Mouse (Mus musculus) bone marrow macrophage, adult 2 months (primary cell): ENCODE measurements at regions not wholly inside any gene's neighbourhood (a gene's known extent, or its start where the extent isn't known, plus 50 kb on each side); places are given as distances from the start of the nearest gene placed in this dataset.

Source experiments
- H3K27ac ChIP-seq: 2 replicates; pipeline ENCODE4 v1.5.1; 2012; ENCODE audit warnings: low read depth, low read length; ENCODE audit not compliant: insufficient read depth
- H3K4me1 ChIP-seq: 2 replicates; pipeline ENCODE4 v1.6.1; 2012; ENCODE audit warnings: low read length; ENCODE audit not compliant: control insufficient read depth, insufficient read depth
- H3K4me3 ChIP-seq: 2 replicates; pipeline ENCODE4 v1.5.1; 2012; ENCODE audit warnings: mild to moderate bottlenecking, low read length, moderate library complexity; ENCODE audit not compliant: insufficient read depth
- CTCF ChIP-seq: IDR thresholded peaks from 2 replicates; pipeline ENCODE4 v1.5.1; 2012; ENCODE audit warnings: low read depth, mild to moderate bottlenecking, low read length, moderate library complexity
- POLR2A ChIP-seq: IDR thresholded peaks from 2 replicates; pipeline ENCODE4 v1.6.1; 2012; ENCODE audit warnings: mild to moderate bottlenecking, low read depth, low read length, borderline replicate concordance

GRCm38 (mm10) chr6:99853716-99854115 is 127.5 kb upstream of the Prok2 start:
- TF ChIP-seq POLR2A (no peak), CTCF (no peak)
- Histone ChIP-seq H3K4me1 (no peaks in the 10 kb centered on the region), H3K27ac (no peak overlapping the region), H3K4me3 (no peak overlapping the region)

DNA sequence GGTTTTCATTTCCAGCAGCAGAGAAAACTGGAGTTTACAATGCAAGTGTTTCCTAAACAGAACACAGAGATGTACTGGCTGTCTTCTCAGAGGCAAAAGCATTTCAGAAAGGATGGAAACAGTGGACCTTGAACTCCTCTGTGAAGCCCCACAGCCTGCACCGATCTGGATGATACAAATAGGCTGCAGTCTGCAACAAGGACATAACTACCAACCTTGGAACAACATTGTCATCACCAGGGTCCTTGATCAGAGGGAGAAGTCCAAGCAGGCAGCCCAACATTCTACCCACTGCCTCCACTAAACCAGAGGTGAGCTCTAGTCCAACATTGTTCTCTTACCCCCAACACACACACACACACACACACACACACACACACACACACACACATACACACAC is 124.5 kb upstream of the Prok2 start:
- no peak for TF ChIP-seq CTCF
- no peak for TF ChIP-seq POLR2A
- no peak overlapping the region for H3K4me3 ChIP-seq
- H3K27ac ChIP-seq: no peak overlapping the region
- H3K4me1 ChIP-seq: no peaks in the 10 kb centered on the region

DNA sequence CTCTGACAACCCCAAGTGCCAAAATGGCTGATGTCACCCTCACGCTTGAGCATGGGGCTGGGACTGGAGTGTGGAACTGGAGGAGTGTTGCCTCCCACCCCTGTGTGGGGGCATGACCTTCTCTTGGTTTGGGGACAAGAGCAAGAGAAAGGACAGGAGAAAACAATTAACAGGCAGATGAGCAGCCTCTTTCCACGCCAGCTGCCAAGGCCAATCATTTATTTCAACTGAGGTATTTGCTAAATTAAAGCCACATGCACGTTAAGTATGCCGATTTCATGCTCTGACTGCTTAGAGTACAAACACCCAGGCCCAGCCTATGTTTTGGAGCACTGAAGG is 119.3 kb upstream of the Prok2 start:
- Histone ChIP-seq H3K27ac (no peak overlapping the region), H3K4me1 (peaks cover 5% of the 10 kb centered on the region), H3K4me3 (no peak overlapping the region)
- TF ChIP-seq POLR2A (no peak), CTCF (no peak)

- no peak for TF ChIP-seq POLR2A
- no peak for TF ChIP-seq CTCF
- peaks cover 5% of the 10 kb centered on the region for H3K4me1 ChIP-seq
- H3K4me3 ChIP-seq: no peak overlapping the region
- no peak overlapping the region for H3K27ac ChIP-seq
Measured at GRCm38 (mm10) chr6:99844775-99845507, 118.7 kb upstream of the Prok2 start.

DNA sequence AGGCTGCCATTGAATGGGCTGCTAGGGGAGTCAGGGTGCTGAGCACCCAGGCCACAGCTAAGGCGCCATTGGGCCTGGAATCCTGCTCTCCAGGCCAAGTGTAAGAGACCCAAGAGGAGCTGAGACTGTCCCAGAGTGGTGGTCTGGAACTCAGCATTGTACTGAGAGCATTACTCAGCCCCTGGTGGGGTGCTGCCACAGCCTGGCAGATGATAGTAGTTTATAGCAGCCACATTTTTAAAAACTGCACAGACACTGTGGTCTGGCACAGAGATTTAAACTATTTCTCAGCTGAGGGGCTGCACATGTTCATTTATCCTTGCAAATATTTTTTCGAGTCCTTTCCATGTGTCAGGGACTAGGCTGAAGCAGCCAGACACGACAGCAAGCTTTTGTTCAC is 117.3 kb upstream of the Prok2 start:
- no peak overlapping the region for H3K4me3 ChIP-seq
- H3K27ac ChIP-seq: no peak overlapping the region
- peaks cover 5% of the 10 kb centered on the region for H3K4me1 ChIP-seq
- no peak for TF ChIP-seq CTCF

- TF ChIP-seq POLR2A (no peak), CTCF (no peak)
- Histone ChIP-seq H3K4me3 (no peak overlapping the region), H3K27ac (no peak overlapping the region), H3K4me1 (peaks cover 5% of the 10 kb centered on the region)
Measured at GRCm38 (mm10) chr6:99842723-99843122, 116.5 kb upstream of the Prok2 start.

DNA sequence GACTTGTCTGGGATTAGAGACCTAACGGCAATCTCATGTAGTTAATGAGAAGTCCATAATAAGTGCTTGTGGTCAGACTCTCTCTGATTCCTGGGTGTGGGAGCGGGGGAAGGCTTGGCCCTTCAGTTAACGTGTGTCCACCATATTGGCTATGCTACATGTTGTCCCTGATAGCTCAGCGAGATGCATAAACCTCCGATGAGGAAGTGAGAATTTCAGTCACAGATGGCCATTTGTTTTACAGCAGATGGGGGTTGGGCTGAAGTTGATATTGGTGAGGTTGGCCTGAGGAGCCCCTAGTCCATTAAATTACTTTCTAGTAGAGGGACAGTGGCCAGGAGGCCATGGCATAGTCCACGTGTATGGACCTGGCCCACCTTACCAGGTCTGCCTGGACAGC is 114.6 kb upstream of the Prok2 start:
- TF ChIP-seq CTCF: no peak
- peaks cover 5% of the 10 kb centered on the region for H3K4me1 ChIP-seq
- H3K4me3 ChIP-seq: no peak overlapping the region
- H3K27ac ChIP-seq: no peak overlapping the region

- no peak for TF ChIP-seq POLR2A
- no peak for TF ChIP-seq CTCF
Measured at GRCm38 (mm10) chr6:99833323-99833722, 107.1 kb upstream of the Prok2 start.

GRCm38 (mm10) chr6:99827625-99828024 is 101.4 kb upstream of the Prok2 start:
- TF ChIP-seq CTCF: no peak
- no peak for TF ChIP-seq POLR2A
- no peak overlapping the region for H3K27ac ChIP-seq
- no peak overlapping the region for H3K4me3 ChIP-seq
- no peaks in the 10 kb centered on the region for H3K4me1 ChIP-seq

More at GRCm38 (mm10) chr6:99833323-99833722, 107.1 kb upstream of the Prok2 start:
- no peak overlapping the region for H3K27ac ChIP-seq
- no peak overlapping the region for H3K4me3 ChIP-seq
- no peaks in the 10 kb centered on the region for H3K4me1 ChIP-seq

DNA sequence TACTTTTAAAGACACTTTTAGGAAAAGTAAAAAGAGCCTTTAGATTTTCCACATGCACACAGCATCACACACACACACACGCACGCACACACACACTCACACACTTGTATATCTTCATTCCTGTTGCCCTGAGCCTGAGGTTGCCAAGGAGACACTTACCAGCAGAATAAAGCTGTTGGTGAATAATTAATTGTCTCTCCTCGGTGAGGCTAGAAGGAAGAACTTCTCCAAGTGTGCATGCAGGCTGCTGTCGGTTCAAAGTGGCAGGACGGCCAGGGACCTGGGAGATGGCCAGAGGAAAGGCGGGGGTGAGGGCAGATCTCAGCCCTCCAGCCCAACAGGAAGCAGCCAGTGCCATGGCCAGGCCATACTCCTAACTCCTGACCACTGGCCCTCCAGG is 98.6 kb upstream of the Prok2 start:
- Histone ChIP-seq H3K4me3 (no peak overlapping the region), H3K4me1 (no peaks in the 10 kb centered on the region), H3K27ac (no peak overlapping the region)
- TF ChIP-seq POLR2A (no peak), CTCF (no peak)

- no peak overlapping the region for H3K27ac ChIP-seq
- peaks cover 16% of the 10 kb centered on the region for H3K4me1 ChIP-seq
- H3K4me3 ChIP-seq: no peak overlapping the region
- no peak for TF ChIP-seq CTCF
- no peak for TF ChIP-seq POLR2A
Measured at GRCm38 (mm10) chr6:99822471-99822870, 96.3 kb upstream of the Prok2 start.
